Mouse (Mus musculus) small intestine, adult 2 months (tissue): Measurements from ENCODE around the gene Atp2b4.

Experiments used
- CTCF ChIP-seq: fragments of 200-500 bp; IDR thresholded peaks from 2 replicates; pipeline ENCODE4 v1.5.1; 2012; ENCODE audit warnings: low read depth, mild to moderate bottlenecking, control low read depth, inconsistent platforms, low read length, moderate library complexity, mixed read lengths; ENCODE audit not compliant: insufficient replicate concordance, insufficient read length; ENCODE audit errors: extremely low read depth
- POLR2A ChIP-seq: fragments of 200-500 bp; IDR thresholded peaks from 2 replicates; pipeline ENCODE4 v1.6.1; 2012; ENCODE audit warnings: low read depth, mild to moderate bottlenecking, control low read depth, inconsistent platforms, low read length, moderate library complexity

GRCm38 (mm10) chr1:133741881-133742434 lies 58.9 kb downstream of the Atp2b4 start:
- no peak for TF ChIP-seq CTCF
- no peak for TF ChIP-seq POLR2A
